Mouse (Mus musculus): Measurements from ENCODE around the gene 1700001P01Rik. TPM values are rescaled to one million over a fixed set of nuclear protein-coding genes. Genes with fewer than 3 reads are reported as not detected.

The 1700001P01Rik gene
- not detected in 2 replicates for polyA plus RNA-seq (2015; fragmentation: Nextera tagmentation; extraction: Ambion mirVana)

DNA sequence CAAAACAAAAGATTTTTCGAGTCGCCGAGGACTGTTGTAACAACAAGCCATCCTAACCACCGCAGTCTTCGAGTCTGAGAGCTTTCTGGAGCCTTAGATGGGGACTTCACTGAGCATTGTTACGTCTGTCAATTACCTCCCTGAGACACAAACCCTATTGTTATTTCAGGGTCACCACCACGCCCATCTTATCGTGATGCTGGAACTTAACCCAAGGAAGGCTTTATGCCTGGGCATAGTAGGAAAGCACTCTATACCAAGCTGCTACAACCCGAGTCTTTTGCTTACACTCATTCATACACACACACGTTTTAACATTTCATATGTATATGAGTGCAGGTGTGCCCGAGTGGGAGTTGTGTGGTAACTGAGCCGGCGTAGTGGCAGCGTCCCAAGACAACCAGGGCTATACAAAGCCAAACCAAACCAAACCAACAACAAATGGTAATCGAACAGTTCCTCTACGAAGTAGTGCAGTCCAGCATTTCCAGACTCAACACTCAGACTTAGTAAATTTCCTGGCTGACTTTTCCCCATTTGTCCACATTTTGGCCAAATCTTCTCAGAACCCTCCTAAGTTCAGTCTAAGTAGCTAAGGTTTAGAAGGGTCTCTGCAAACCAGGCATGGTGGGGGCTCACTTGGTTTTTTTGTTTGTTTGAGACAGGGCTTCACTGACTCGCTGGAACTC, at the start of gene 1700001P01Rik:
TSS of gene 1700001P01Rik (minus strand) at position 111 of the 689 bp plus-strand sequence.

DNA sequence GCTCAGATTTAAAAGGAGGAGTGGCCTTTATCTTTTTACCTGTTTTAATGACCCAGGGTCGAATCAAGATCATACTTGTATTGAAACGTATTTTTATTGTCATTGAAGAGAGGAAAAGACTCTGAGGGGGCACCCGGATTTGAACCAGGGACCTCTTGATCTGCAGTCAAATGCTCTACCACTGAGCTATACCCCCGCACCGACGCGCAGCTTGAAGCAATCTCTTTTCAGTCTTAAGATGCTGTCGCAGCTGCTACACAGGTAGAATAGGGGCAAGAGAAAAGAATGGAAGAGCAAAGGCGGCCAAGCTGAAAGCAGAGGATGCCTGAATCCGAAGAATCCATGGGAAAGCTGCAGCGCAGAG, 23.0 kb upstream of the 1700001P01Rik start, which contains the start of gene Lasp1:
TSS of gene Lasp1 (plus strand) at position 219 of the 364 bp plus-strand sequence.

DNA sequence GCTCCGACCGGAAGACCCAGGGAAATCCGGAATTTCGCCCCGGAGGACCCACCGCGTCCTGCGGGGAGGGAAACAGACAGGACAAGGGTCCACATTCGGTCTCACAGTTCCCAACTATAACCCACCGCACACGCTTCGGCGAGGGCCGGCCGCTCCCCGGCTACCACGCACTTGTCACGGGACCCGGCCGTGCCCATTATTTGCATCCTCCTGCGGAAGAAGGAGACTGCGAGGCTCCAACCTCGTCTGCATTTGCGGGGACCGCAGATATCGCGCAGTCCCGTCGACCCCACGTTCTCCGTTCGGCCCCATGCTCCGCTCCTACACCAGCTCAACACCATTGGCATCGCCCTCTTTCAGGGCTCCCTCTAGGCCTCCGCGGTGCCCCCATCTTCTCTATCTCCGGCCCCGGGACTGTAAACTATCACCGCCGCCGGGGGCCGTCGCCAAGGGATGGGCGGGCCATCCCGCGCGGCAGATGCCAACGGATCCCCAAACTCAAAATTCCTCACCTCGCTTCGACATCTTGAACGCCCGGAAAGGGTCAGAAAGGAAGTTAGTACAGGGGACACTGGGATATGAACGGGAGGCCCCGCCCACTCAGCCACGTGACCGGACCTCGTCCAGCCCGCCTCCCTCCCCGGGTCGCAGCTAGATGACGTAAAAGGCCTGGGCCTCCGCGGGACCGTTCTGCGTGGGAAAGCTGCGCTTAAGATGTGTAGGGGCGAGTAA, 6.3 kb upstream of the 1700001P01Rik start, which contains the start of gene Rpl23:
TSS of gene Rpl23 (minus strand) at position 606 of the 732 bp plus-strand sequence.

DNA sequence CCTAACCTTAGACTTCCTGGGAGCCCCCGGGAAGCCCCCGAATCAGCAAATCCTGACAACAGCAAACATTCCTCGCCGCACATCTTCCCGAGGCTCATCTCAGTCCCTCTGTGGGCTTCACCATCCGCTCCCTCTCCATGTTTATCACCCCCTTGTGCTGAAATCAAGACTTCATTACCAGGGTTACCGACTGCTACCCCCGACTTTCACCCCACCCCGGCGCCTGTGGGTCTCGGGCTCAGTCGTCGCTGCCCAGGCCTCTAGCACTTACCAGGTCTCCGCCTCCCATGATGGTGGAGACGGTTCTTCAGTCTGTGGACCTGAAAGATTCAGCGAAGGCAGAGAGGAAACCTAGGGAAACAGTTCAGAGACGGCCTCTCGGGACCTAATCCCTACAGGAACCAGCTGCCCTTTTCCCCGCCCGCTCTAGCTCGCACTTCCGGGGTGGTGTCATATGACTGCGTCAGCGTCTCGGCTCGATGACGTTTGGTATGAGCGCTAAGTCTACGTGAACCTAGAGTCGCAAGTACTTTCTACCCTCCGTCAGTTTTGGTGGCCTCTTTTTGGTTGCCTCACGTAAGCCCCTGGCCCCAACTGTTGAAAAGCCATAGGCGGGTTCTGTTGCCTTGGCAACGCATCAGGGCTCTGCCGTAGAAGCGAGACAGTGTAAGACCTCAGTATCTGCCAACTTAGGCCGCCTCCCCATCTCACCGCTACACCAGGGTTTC, 9.4 kb downstream of the 1700001P01Rik start, which contains the start of gene Cwc25:
TSS of gene Cwc25 (minus strand) at position 403 of the 728 bp plus-strand sequence.

DNA sequence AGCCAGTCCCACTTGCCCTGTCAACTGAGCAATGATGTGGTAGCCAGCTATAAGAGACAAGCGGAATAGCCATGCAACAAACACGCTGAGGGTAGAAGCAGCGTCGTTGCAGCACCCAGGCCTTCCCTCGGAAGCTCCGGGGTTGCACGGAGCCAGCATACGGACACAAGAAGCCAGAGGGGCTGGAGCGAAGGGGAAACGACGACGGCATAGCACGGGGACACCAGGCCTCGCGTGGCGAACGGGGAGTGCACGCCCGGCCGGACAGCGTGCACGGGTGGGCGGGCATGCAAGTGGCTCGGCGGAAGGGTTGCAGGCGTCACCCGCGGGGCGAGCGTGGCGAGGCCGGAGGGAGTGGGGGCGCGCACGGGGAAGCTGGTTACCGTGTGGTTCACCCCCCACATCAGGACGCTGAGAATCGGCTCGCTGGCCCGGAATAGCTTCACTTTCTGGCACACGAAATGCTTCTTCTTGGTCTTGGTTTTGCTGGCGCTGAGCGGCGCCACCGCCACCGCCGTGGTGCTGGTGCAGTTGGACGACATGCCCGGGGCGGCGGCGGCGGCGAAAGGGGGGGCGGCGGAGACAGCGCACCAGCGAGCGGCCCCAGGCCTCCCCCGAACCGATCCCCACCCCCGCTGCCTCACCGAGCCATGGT, 31.5 kb downstream of the 1700001P01Rik start, which contains the start of gene Pip4k2b:
TSS of gene Pip4k2b (minus strand) at position 642 of the 655 bp plus-strand sequence.

Small RNA genes lying within 50 kb of the gene (microRNA-seq; reads per million reads assigned to microRNA genes)
- gene Mir8102 (ENCODE audit: borderline replicate concordance, insufficient number of aligned reads), result not detected

Other genes with a start within 250 kb of the 1700001P01Rik start
- 1.8 and 2.3 TPM in 2 replicates for gene Srcin1, start 199.7 kb downstream of the 1700001P01Rik start, polyA plus RNA-seq (2015; fragmentation: Nextera tagmentation; extraction: Ambion mirVana)
- 1.1 and 2.2 TPM in 2 replicates for gene Epop, start 146.2 kb downstream of the 1700001P01Rik start, polyA plus RNA-seq (2015; fragmentation: Nextera tagmentation; extraction: Ambion mirVana)
- gene Mllt6, start 112.5 kb downstream of the 1700001P01Rik start, polyA plus RNA-seq (2015; fragmentation: Nextera tagmentation; extraction: Ambion mirVana), result 1.3 TPM in 2 replicates
- gene Cisd3, start 90.1 kb downstream of the 1700001P01Rik start, polyA plus RNA-seq (2015; fragmentation: Nextera tagmentation; extraction: Ambion mirVana), result 53.6 and 65.4 TPM in 2 replicates
- 6.3 and 8.3 TPM in 2 replicates for gene Pcgf2, start 75.4 kb downstream of the 1700001P01Rik start, polyA plus RNA-seq (2015; fragmentation: Nextera tagmentation; extraction: Ambion mirVana)
- 662 and 856 TPM in 2 replicates for gene Psmb3, start 72.5 kb downstream of the 1700001P01Rik start, polyA plus RNA-seq (2015; fragmentation: Nextera tagmentation; extraction: Ambion mirVana)
- gene Pip4k2b, start 31.2 kb downstream of the 1700001P01Rik start, polyA plus RNA-seq (2015; fragmentation: Nextera tagmentation; extraction: Ambion mirVana), result 1.0 and 1.2 TPM in 2 replicates
- gene Cwc25, start 9.4 kb downstream of the 1700001P01Rik start, polyA plus RNA-seq (2015; fragmentation: Nextera tagmentation; extraction: Ambion mirVana), result 11.5 and 17.0 TPM in 2 replicates
- gene Rpl23, start 6.5 kb upstream of the 1700001P01Rik start, polyA plus RNA-seq (2015; fragmentation: Nextera tagmentation; extraction: Ambion mirVana), result 693 and 816 TPM in 2 replicates
- 59.8 and 83.6 TPM in 2 replicates for gene Lasp1, start 23.1 kb upstream of the 1700001P01Rik start, polyA plus RNA-seq (2015; fragmentation: Nextera tagmentation; extraction: Ambion mirVana)
- gene B230217C12Rik, start 64.9 kb upstream of the 1700001P01Rik start, polyA plus RNA-seq (2015; fragmentation: Nextera tagmentation; extraction: Ambion mirVana), result 6.8 and 7.8 TPM in 2 replicates
- 0.27 and 1.0 TPM in 2 replicates for gene Fbxo47, start 108.2 kb upstream of the 1700001P01Rik start, polyA plus RNA-seq (2015; fragmentation: Nextera tagmentation; extraction: Ambion mirVana)
- 2.3 and 4.6 TPM in 2 replicates for gene Plxdc1, start 210.5 kb upstream of the 1700001P01Rik start, polyA plus RNA-seq (2015; fragmentation: Nextera tagmentation; extraction: Ambion mirVana)
- gene Arl5c, start 220.3 kb upstream of the 1700001P01Rik start, polyA plus RNA-seq (2015; fragmentation: Nextera tagmentation; extraction: Ambion mirVana), result 8.8 and 13.2 TPM in 2 replicates
- gene Cacnb1, start 247.1 kb upstream of the 1700001P01Rik start, polyA plus RNA-seq (2015; fragmentation: Nextera tagmentation; extraction: Ambion mirVana), result 10.4 and 14.5 TPM in 2 replicates

All from adrenal gland, postnatal 0 days (tissue).